Mouse (Mus musculus) embryonic facial prominence, embryonic 13.5 days (tissue): ENCODE measurements around the gene Gab1. TPM values are rescaled to one million over a fixed set of nuclear protein-coding genes. Genes with fewer than 3 reads are reported as not detected.

Source experiments
- ATAC-seq: fragments of 200-750 bp; cut with Nextera tagmentation; 2 replicates; pipeline ENCODE4 v1.8.0; 2017; ENCODE audit warnings: low read depth; ENCODE audit not compliant: insufficient number of reproducible peaks, insufficient read depth, low FRiP score, low TSS enrichment
- H3K27ac ChIP-seq: fragments of 300-500 bp; sonication (generic); 2 replicates; pipeline ENCODE4 v1.5.1; 2015; ENCODE audit warnings: moderate library complexity, mild to moderate bottlenecking, inconsistent platforms
- H3K27me3 ChIP-seq: fragments of 300-500 bp; sonication (generic); 2 replicates; pipeline ENCODE4 v1.6.1; 2015; ENCODE audit warnings: mild to moderate bottlenecking, inconsistent platforms
- H3K36me3 ChIP-seq: fragments of 300-500 bp; sonication (generic); 2 replicates; pipeline ENCODE4 v1.6.1; 2015; ENCODE audit warnings: mild to moderate bottlenecking, inconsistent platforms
- H3K4me1 ChIP-seq: fragments of 300-500 bp; sonication (generic); 2 replicates; pipeline ENCODE4 v1.6.1; 2015; ENCODE audit warnings: inconsistent platforms
- H3K4me2 ChIP-seq: fragments of 300-500 bp; sonication (generic); 2 replicates; pipeline ENCODE4 v1.6.1; 2015; ENCODE audit warnings: moderate library complexity, mild to moderate bottlenecking, inconsistent platforms
- H3K4me3 ChIP-seq: fragments of 300-500 bp; sonication (generic); 2 replicates; pipeline ENCODE4 v1.5.1; 2015; ENCODE audit warnings: mild to moderate bottlenecking, inconsistent platforms
- H3K9ac ChIP-seq: fragments of 300-500 bp; sonication (generic); 2 replicates; pipeline ENCODE4 v1.6.1; 2015; ENCODE audit warnings: mild to moderate bottlenecking, inconsistent platforms
- H3K9me3 ChIP-seq: fragments of 300-500 bp; sonication (generic); 2 replicates; pipeline ENCODE4 v1.6.1; 2016; ENCODE audit warnings: inconsistent platforms
- WGBS: fragments of 180-500 bp; shearing (Covaris S2); methylation state at CpG from one replicate; pipeline ENCODE4 v1.1.7; 2015; ENCODE audit warnings: mixed read lengths; 5-methylcytosine and 5-hydroxymethylcytosine counted together
- polyA plus RNA-seq: library from polyadenylated mRNA; unstranded; fragments of >200 nt; fragmentation: Nextera tagmentation; extraction: Ambion mirVana; gene quantifications from 2 replicates; pipeline ENCODE4 v1.2.1, GENCODE M21; 2015

Gab1 gene
- polyA plus RNA-seq, 1 experiment from 2014 or later: 22.7 TPM

- 58% methylated on average over 9 of the region's 9 CpGs for WGBS
- no peak overlapping the region for H3K4me2 ChIP-seq
- H3K9ac ChIP-seq: no peak overlapping the region
- H3K27me3 ChIP-seq: no peaks in the 10 kb centered on the region
- H3K9me3 ChIP-seq: no peaks in the 10 kb centered on the region
- ATAC-seq: no peak
- H3K4me3 ChIP-seq: no peak overlapping the region
- no peaks in the 10 kb centered on the region for H3K36me3 ChIP-seq
- no peak overlapping the region for H3K27ac ChIP-seq
- H3K4me1 ChIP-seq: no peaks in the 10 kb centered on the region
Observed at GRCm38 (mm10) chr8:80902354-80902753, 22.0 kb upstream of the Gab1 start.

- Histone ChIP-seq H3K4me3 (no peak overlapping the region), H3K4me1 (peaks cover 20% of the 10 kb centered on the region), H3K27ac (no peak overlapping the region), H3K36me3 (no peaks in the 10 kb centered on the region), H3K9me3 (no peaks in the 10 kb centered on the region), H3K4me2 (no peak overlapping the region), H3K9ac (no peak overlapping the region), H3K27me3 (no peaks in the 10 kb centered on the region)
- ATAC-seq: no peak
Observed at GRCm38 (mm10) chr8:80899364-80899763, 19.0 kb upstream of the Gab1 start.

- H3K9ac ChIP-seq: no peak overlapping the region
- no peaks in the 10 kb centered on the region for H3K9me3 ChIP-seq
- ATAC-seq: no peak
- H3K27me3 ChIP-seq: no peaks in the 10 kb centered on the region
- peak overlapping the region; percentile 73 for H3K27ac ChIP-seq
- peaks cover 20% of the 10 kb centered on the region for H3K4me1 ChIP-seq
- 58% methylated on average over 5 of the region's 5 CpGs for WGBS
- no peaks in the 10 kb centered on the region for H3K36me3 ChIP-seq
- no peak overlapping the region for H3K4me3 ChIP-seq
- H3K4me2 ChIP-seq: peak overlapping the region; percentile 47
Observed at GRCm38 (mm10) chr8:80896026-80896425, 15.7 kb upstream of the Gab1 start.

- Histone ChIP-seq H3K4me3 (peak overlapping the region; percentile 6), H3K4me1 (peaks cover 20% of the 10 kb centered on the region), H3K9ac (no peak overlapping the region), H3K36me3 (no peaks in the 10 kb centered on the region), H3K27ac (peak overlapping the region; percentile 73), H3K4me2 (peak overlapping the region; percentile 47), H3K9me3 (no peaks in the 10 kb centered on the region), H3K27me3 (no peaks in the 10 kb centered on the region)
- no peak for ATAC-seq
- WGBS: 12% methylated on average over 6 of the region's 6 CpGs
Observed at GRCm38 (mm10) chr8:80895397-80895796, 15.1 kb upstream of the Gab1 start.

- Histone ChIP-seq H3K4me1 (peaks cover 20% of the 10 kb centered on the region), H3K9me3 (no peaks in the 10 kb centered on the region), H3K27me3 (no peaks in the 10 kb centered on the region), H3K4me3 (no peak overlapping the region), H3K36me3 (no peaks in the 10 kb centered on the region), H3K9ac (no peak overlapping the region), H3K4me2 (peak overlapping the region; percentile 47; the same call in 1 of the 2 replicates), H3K27ac (no peak overlapping the region)
- ATAC-seq: no peak
- 82% methylated on average over 3 of the region's 3 CpGs for WGBS
Observed at GRCm38 (mm10) chr8:80894528-80894927, 14.2 kb upstream of the Gab1 start.

GRCm38 (mm10) chr8:80879426-80880195, 708 bp downstream of the Gab1 start:
- peak overlapping the region; percentile 70 for H3K4me2 ChIP-seq
- peak; percentile 65; the same call in 1 of the 2 replicates for ATAC-seq
- H3K9ac ChIP-seq: peak overlapping the region; percentile 88
- no peaks in the 10 kb centered on the region for H3K36me3 ChIP-seq
- H3K4me1 ChIP-seq: peaks cover 19% of the 10 kb centered on the region
- no peaks in the 10 kb centered on the region for H3K27me3 ChIP-seq
- peak overlapping the region; percentile 99 for H3K27ac ChIP-seq
- WGBS: under 1% methylated on average over 74 of the region's 90 CpGs
- H3K9me3 ChIP-seq: no peaks in the 10 kb centered on the region
- peak overlapping the region; percentile 72 for H3K4me3 ChIP-seq

- H3K4me2 ChIP-seq: peak overlapping the region; percentile 70
- no peaks in the 10 kb centered on the region for H3K36me3 ChIP-seq
- peak overlapping the region; percentile 88 for H3K9ac ChIP-seq
- no peak for ATAC-seq
- H3K27ac ChIP-seq: peak overlapping the region; percentile 99
- WGBS: under 1% methylated on average over 26 of the region's 26 CpGs
- H3K27me3 ChIP-seq: no peaks in the 10 kb centered on the region
- H3K4me3 ChIP-seq: peak overlapping the region; percentile 72
- H3K9me3 ChIP-seq: no peaks in the 10 kb centered on the region
- H3K4me1 ChIP-seq: peaks cover 26% of the 10 kb centered on the region
Observed at GRCm38 (mm10) chr8:80878801-80879425, 1.4 kb downstream of the Gab1 start.

- Histone ChIP-seq H3K9ac (peak overlapping the region; percentile 88), H3K9me3 (no peaks in the 10 kb centered on the region), H3K36me3 (no peaks in the 10 kb centered on the region), H3K27ac (no peak overlapping the region), H3K4me1 (peaks cover 26% of the 10 kb centered on the region), H3K27me3 (no peaks in the 10 kb centered on the region), H3K4me3 (peak overlapping the region; percentile 72), H3K4me2 (peak overlapping the region; percentile 70)
- ATAC-seq: no peak
- WGBS: 29% methylated on average over 9 of the region's 9 CpGs
Observed at GRCm38 (mm10) chr8:80878146-80878545, 2.2 kb downstream of the Gab1 start.

- Histone ChIP-seq H3K27ac (no peak overlapping the region), H3K27me3 (no peaks in the 10 kb centered on the region), H3K4me1 (peaks cover 43% of the 10 kb centered on the region), H3K4me2 (no peak overlapping the region), H3K9me3 (no peaks in the 10 kb centered on the region), H3K9ac (no peak overlapping the region), H3K36me3 (no peaks in the 10 kb centered on the region), H3K4me3 (no peak overlapping the region)
- WGBS: 83% methylated on average over 6 of the region's 6 CpGs
- no peak for ATAC-seq
Observed at GRCm38 (mm10) chr8:80875537-80875936, 4.8 kb downstream of the Gab1 start.

GRCm38 (mm10) chr8:80873723-80874427, 6.4 kb downstream of the Gab1 start:
- Histone ChIP-seq H3K9ac (no peak overlapping the region), H3K27me3 (no peaks in the 10 kb centered on the region), H3K36me3 (no peaks in the 10 kb centered on the region), H3K4me3 (no peak overlapping the region), H3K4me2 (no peak overlapping the region), H3K27ac (no peak overlapping the region), H3K9me3 (no peaks in the 10 kb centered on the region), H3K4me1 (peaks cover 59% of the 10 kb centered on the region)
- WGBS: 62% methylated on average over 9 of the region's 10 CpGs
- no peak for ATAC-seq

GRCm38 (mm10) chr8:80872688-80873087, 7.6 kb downstream of the Gab1 start:
- 42% methylated on average over 4 of the region's 4 CpGs for WGBS
- Histone ChIP-seq H3K36me3 (no peaks in the 10 kb centered on the region), H3K9me3 (no peaks in the 10 kb centered on the region), H3K4me2 (no peak overlapping the region), H3K27me3 (no peaks in the 10 kb centered on the region), H3K9ac (no peak overlapping the region), H3K4me1 (peaks cover 61% of the 10 kb centered on the region), H3K27ac (no peak overlapping the region), H3K4me3 (no peak overlapping the region)
- ATAC-seq: no peak
